Mouse (Mus musculus): Measurements from ENCODE around the gene Iffo2. TPM values are rescaled to one million over a fixed set of nuclear protein-coding genes. Genes with fewer than 3 reads are reported as not detected.
"Not testable (repeated sequence)": the region's sequence is repeated elsewhere in the genome, so short reads cannot be mapped to it uniquely, and the experiment has no call there.

Iffo2 gene
- not detected in 2 replicates for total RNA-seq (2015; ENCODE audit: low replicate concordance)
- 0.39 TPM in 1 of 2 replicates, not detected in the other for total RNA-seq (2017; ENCODE audit: low replicate concordance)

DNA sequence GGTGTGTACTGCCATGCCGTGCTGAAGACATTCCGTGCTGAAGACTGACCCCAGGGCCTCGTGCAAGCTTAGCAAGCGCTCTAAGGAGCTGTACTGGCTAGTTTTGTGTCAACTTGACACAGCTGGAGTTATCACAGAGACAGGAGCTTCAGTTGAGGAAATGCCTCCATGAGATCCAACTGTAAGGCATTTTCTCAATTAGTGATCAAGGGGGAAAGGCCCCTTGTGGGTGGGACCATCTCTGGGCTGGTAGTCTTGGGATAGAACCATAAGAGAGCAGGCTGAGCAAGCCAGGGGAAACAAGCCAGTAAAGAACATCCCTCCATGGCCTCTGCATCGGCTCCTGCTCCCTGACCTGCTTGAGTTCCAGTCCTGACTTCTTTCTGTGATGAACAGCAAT, at the start of gene Iffo2:
Gene Iffo2, plus strand, starts transcription at position 301 of the 400 bp plus-strand sequence.
- not testable (repeated sequence) for ATAC-seq (replicated peaks; ENCODE audit: low FRiP score, poor library complexity, severe bottlenecking)

GRCm38 (mm10) chr4:139481400-139481799, 48.9 kb upstream of the Iffo2 start:
- no peak for ATAC-seq (replicated peaks; ENCODE audit: low FRiP score, poor library complexity, severe bottlenecking)

GRCm38 (mm10) chr4:139483461-139484105, 46.8 kb upstream of the Iffo2 start:
- no peak for ATAC-seq (replicated peaks; ENCODE audit: low FRiP score, poor library complexity, severe bottlenecking)

DNA sequence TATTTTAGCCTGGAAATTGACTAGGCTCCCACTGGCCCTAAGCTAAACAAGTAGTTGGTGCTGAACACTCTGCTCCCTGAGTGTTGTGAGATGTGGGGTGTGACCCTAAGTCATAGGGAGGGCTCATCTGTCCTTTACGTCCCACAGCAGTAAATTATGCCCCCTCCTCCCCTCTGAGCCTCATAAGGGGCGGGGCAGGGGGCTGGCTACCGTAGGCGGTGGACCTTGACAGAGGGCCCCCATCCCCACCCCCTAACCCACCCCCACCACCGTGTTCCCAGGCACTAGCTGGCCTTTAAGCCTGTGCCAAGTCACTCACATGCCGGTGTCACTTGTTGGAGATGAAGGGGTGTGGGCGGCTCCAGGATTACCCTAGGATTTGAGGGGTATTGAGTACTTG, 45.9 kb upstream of the Iffo2 start:
- no peak for ATAC-seq (replicated peaks; ENCODE audit: low FRiP score, poor library complexity, severe bottlenecking)

- no peak for ATAC-seq (replicated peaks; ENCODE audit: low FRiP score, poor library complexity, severe bottlenecking)
Measured at GRCm38 (mm10) chr4:139487085-139487484, 43.3 kb upstream of the Iffo2 start.

GRCm38 (mm10) chr4:139488325-139488724, 42.0 kb upstream of the Iffo2 start:
- ATAC-seq (replicated peaks; ENCODE audit: low FRiP score, poor library complexity, severe bottlenecking) = no peak

- ATAC-seq (replicated peaks; ENCODE audit: low FRiP score, poor library complexity, severe bottlenecking) = no peak
Measured at GRCm38 (mm10) chr4:139489946-139490345, 40.4 kb upstream of the Iffo2 start.

DNA sequence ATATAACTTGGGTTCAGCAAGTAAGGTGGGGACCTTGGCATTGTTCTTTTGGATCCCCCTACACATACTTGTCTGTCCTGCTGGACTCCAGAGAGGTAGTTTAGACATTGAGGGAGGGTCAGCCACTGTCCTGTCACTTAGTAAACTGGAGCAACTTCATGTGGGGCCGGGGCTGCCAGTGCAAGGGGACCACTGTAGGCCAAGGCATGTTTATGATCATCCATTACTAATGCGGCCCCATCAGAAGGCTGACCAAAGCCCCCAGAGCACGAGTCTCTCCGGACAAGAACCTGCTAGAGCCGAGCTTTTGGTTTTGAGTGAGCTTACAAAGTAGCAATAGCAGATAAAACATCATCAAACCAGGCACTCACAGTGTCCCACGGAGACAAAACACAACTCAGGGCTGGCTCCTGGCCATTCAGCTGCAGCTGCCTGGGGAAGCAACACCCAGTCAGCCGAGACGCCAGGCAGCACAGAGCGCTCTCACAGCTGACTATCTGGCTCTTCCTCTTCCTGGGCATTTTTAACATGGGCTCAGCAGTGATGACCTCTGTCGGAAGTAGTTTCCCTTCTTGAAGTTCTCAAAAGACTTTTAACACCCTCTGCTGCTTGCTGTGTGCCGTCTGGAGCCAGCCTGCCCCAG, 39.8 kb upstream of the Iffo2 start:
- ATAC-seq (replicated peaks; ENCODE audit: low FRiP score, poor library complexity, severe bottlenecking) = no peak

GRCm38 (mm10) chr4:139491541-139492170, 38.7 kb upstream of the Iffo2 start:
- no peak for ATAC-seq (replicated peaks; ENCODE audit: low FRiP score, poor library complexity, severe bottlenecking)

- ATAC-seq (replicated peaks; ENCODE audit: low FRiP score, poor library complexity, severe bottlenecking) = no peak
Measured at GRCm38 (mm10) chr4:139492258-139492833, 38.0 kb upstream of the Iffo2 start.

DNA sequence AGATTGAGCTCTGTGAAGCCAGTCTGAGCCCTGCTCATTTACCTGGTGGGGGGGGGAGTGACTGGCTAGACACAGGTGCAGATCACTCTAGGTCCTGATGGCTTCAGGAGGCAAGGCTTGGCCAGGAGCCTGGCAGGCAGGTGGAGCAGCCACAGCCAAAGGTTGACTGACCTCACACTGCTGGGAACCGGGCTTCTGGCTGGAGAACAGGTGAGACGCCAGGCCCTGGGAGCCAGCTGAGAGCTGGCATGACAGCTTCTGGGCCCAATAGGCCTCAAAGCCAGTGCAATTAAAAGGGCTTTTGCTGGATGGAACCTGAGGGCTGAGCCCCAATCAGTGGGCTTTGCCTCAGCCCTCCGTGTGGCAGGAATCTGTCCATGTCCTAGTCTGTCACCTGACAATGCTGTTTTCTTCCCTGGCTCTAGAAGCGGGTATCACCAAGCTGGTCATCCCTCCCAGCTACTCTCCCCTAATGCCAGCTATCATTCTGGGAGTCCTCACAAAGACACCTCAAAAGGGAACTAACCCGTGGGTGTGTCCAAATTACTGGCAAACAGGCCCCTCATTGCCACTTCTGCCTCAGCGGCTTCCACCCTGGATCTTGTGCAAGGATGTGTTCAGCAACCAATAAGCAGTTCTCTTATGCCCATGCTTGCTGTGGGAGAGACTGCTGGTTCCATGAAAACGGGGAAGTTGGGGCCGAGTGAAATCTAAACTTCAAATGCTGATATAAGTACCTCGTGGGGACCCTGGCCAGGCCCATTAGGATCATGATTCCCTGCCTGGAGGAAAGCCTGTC, 36.9 kb upstream of the Iffo2 start:
- ATAC-seq (replicated peaks; ENCODE audit: low FRiP score, poor library complexity, severe bottlenecking) = no peak

DNA sequence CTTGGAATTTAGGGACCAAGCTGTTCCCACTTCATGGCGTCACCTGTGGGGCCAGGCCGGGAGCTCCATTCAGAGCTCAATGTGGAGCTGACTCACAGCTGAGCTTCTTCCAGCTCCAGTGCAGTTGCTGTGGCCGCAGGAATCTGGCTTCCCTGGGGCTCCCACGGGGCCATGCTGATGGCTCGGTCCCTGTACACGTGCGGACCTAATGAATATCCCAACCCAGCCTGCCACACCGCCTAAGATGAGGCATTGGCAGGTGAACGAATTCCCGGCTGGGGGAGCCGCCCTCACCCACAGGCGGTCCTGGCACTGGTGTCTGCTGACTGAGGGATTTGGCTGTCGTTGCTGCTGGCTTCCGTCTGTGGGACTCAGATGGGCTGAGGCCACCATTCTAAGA, 29.5 kb upstream of the Iffo2 start:
- no peak for ATAC-seq (replicated peaks; ENCODE audit: low FRiP score, poor library complexity, severe bottlenecking)

DNA sequence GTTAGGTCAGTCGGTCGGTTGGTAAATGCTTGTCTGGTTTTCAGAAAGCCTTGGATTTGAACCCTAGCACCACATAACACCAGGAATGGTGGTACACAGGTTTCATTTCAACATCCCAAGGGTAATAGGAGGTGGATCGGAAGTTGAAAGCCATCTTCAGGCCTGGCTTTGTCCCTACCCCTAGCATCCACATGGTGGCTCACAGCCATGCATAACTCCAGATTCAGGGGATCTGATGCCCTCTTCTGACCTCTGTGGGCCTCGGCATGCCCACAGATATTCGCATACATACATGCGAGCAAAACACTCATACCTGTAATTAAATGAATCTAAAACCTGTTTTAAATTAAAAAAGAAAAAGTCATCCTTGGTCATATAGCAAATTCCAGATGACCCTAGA, 28.6 kb upstream of the Iffo2 start:
- no peak for ATAC-seq (replicated peaks; ENCODE audit: low FRiP score, poor library complexity, severe bottlenecking)

DNA sequence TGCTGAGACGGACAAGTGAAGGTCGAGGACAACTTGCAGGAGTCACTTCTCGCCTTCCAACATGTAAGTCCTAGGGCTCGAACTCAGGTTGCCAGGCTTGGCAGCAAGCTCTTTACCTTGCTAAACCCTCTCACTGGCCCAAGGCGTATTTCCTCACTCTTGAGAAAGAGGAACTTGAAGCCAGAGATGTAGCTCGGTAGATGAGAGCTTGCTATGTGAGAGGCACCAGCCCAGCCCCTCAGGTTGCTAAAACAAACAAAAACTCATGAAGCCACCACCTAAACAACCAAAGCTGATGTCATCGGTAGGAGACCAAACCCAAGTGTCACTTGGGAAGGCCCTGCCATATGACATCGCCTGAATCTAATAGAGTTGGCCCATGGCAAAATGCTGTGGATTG, 26.4 kb upstream of the Iffo2 start:
- no peak for ATAC-seq (replicated peaks; ENCODE audit: low FRiP score, poor library complexity, severe bottlenecking)

DNA sequence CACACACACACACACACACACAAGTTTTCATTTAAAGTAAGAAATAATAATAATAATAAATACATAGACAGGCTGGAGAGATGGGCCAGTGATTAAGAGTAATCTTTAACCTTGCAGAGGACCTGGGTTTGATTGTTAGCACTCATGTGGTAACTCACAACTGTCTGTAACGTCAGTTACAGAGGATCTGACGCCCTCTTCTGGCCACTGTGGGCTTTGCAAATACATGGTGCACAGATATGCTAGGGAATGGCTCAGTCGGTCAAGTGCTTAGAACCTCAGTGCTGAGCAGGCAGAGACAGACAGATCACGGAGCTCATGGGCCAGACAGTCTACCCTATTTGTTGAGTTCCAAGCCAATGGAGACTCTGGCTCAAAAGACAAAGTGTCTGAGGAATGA, 24.6 kb upstream of the Iffo2 start:
- no peak for ATAC-seq (replicated peaks; ENCODE audit: low FRiP score, poor library complexity, severe bottlenecking)

GRCm38 (mm10) chr4:139506727-139507126, 23.6 kb upstream of the Iffo2 start:
- ATAC-seq (replicated peaks; ENCODE audit: low FRiP score, poor library complexity, severe bottlenecking) = no peak

- no peak for ATAC-seq (replicated peaks; ENCODE audit: low FRiP score, poor library complexity, severe bottlenecking)
Measured at GRCm38 (mm10) chr4:139509069-139509468, 21.3 kb upstream of the Iffo2 start.

DNA sequence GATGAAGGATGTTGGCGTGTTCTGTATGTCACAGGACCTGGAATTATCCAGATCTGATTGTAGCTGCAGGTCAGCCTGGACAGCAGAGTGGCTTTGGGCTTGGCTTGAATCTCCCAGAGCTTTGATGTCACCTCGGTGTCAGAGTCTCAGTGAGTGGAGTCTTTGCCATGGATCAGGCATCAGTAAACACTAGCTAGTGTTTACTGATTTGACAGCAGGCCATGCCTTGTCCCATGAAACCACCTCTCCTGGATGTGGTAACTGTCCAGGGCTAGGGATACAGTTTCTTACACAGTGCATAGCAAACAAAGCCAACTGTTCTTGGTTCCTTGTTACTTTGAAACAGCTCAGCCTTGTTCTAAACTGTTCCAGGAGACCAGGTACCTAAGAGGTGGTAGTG, 18.8 kb upstream of the Iffo2 start:
- ATAC-seq (replicated peaks; ENCODE audit: low FRiP score, poor library complexity, severe bottlenecking) = no peak

DNA sequence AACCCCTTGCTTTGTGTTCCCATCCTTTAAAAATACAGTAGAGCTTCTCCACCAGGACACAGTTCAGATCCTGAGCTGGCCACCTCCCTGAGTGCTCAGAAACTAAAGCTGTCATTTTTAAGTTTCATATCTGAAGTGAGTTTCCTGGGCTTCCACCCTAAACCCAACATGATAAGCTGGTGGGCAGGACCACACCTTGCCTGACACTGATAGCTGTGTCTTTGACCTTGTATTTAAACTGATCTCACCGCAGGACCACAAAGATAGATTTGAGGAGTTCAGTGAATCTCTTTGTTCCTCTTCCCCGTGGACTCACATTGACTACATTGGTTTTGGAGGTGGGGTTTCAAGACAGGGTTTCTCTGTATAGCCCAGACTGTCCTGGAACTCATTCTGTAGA, 17.4 kb upstream of the Iffo2 start:
- ATAC-seq (replicated peaks; ENCODE audit: low FRiP score, poor library complexity, severe bottlenecking) = no peak

DNA sequence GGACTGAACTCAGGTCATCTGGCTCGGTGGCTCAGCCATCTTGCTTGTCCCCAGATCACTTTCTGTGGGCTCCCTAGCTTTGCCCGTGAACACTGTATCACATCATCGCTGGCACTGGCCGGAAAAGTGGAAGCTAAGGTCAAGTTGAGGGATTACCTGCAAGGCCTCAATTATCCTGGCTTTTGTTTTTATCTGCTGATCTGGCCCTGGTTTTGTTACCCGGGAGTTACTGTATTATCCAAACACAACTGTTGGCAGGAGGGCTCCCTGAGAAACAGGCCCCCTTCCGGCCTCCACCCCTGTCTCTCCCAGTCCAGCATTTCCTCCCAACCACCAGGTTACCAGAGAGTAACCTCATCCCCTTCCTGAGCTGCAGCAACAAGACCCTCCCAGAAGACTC, 11.1 kb upstream of the Iffo2 start:
- ATAC-seq (replicated peaks; ENCODE audit: low FRiP score, poor library complexity, severe bottlenecking) = no peak
